Mouse (Mus musculus): Measurements from ENCODE around the gene Pls1. TPM values are rescaled to one million over a fixed set of nuclear protein-coding genes. Genes with fewer than 3 reads are reported as not detected.
A peak's percentile ranks its signal among the peaks of the same experiment; 100 is the strongest.

Gene Pls1
- polyA plus RNA-seq, 1 experiment from 2014 or later = 0.61 TPM

DNA sequence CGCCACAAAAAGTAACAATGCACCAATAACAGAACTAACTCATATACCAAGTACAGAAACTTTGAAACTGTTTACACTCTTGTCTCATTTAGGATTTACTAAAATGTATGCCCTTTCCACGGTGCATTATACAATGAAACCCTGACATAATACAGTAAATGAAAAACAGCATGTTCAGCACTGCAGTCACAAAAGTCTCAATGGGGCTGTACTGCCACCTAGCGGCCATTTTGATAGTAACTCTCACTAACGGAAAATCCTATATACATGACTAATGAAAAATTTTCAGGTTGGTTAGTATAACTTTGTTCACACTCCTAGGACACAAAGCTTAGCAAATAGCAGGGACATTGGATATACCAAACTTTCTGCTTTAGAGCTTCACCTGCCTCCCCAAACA, 7.8 kb upstream of the Pls1 start:
- Histone ChIP-seq H3K4me2 (ENCODE audit: low read length) (no peak overlapping the region), H3K9me3 (ENCODE audit: control insufficient read depth, low read length) (no peaks in the 10 kb centered on the region), H3K9ac (ENCODE audit: low read length) (no peak overlapping the region), H3K36me3 (ENCODE audit: control insufficient read depth, insufficient read depth, low read length) (no peaks in the 10 kb centered on the region), H3K27me3 (ENCODE audit: control insufficient read depth, insufficient read depth, low read length) (no peaks in the 10 kb centered on the region), H3K4me3 (ENCODE audit: control insufficient read depth in 1 of 2, insufficient read depth in 1 of 2, low read depth in 1 of 2, low read length in 2 of 2) (no peak overlapping the region), H3K4me1 (ENCODE audit: control insufficient read depth in 2 of 2, insufficient read depth in 2 of 2, low read length in 2 of 2) (peaks cover 0 to 2% of the 10 kb centered on the region in 2 experiments; a peak in 1 of 4 replicates), H3K27ac (replicated peaks in 1 of 2; ENCODE audit: control insufficient read depth in 1 of 2, insufficient read depth in 1 of 2, low read depth in 2 of 2, low read length in 2 of 2) (no peak overlapping the region)
- WGBS = 29% methylated on average over 4 of the region's 4 CpGs
- no peak for ATAC-seq (ENCODE audit: insufficient number of reproducible peaks, insufficient read depth, low FRiP score, low read depth)

DNA sequence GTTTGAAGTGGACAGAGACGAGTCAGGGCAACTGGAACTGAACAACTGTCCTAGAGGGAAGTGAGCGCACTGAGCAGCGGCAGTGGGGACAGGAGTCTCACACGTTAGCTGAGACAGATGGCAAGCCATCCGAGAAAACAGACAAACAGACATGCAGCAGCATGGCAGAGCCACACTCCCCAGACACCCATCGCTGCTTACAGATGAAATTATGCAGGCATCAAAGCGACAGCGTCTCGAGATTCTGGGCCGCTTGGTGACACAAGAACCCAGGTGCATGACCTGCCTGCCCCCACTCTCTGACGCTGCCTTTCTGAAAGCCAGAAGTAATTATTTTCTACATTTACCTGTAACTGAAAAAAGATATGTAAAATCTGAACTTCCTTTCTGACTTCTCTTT, 6.6 kb upstream of the Pls1 start:
- Histone ChIP-seq H3K36me3 (ENCODE audit: control insufficient read depth, insufficient read depth, low read length) (no peaks in the 10 kb centered on the region), H3K9ac (ENCODE audit: low read length) (no peak overlapping the region)

DNA sequence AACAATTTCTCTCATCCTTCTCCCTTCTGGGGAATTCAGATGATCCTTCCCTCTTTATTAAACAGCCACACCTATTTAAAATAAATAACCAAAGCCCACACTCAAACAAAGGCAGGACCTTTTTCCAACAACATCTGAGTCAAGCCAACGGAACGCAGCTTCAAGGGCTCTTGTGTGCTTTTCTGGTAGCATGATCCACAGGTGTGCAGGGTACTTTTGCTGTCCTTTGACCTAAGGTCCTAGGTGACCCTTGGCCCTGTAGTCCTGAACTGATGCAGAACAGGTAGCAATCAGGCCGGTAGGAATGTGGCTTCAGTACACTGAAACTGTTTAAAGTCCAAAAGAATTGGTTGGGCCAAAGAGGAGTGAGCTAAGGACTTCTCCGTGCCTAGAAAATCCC, 600 bp upstream of the Pls1 start:
- peak overlapping the region in 1 of 2 experiments; percentile 62; a peak in 1 of 4 replicates for H3K4me3 ChIP-seq (ENCODE audit: control insufficient read depth in 1 of 2, insufficient read depth in 1 of 2, low read depth in 1 of 2, low read length in 2 of 2)
- H3K36me3 ChIP-seq (ENCODE audit: control insufficient read depth, insufficient read depth, low read length) = no peaks in the 10 kb centered on the region
- H3K9ac ChIP-seq (ENCODE audit: low read length) = no peak overlapping the region
- peak overlapping the region; percentile 98; the same call in 1 of the 2 replicates for H3K4me2 ChIP-seq (ENCODE audit: low read length)
- no peak overlapping the region for H3K27ac ChIP-seq (replicated peaks in 1 of 2; ENCODE audit: control insufficient read depth in 1 of 2, insufficient read depth in 1 of 2, low read depth in 2 of 2, low read length in 2 of 2)
- ATAC-seq (ENCODE audit: insufficient number of reproducible peaks, insufficient read depth, low FRiP score, low read depth) = no peak
- peaks cover 30% of the 10 kb centered on the region for H3K27me3 ChIP-seq (ENCODE audit: control insufficient read depth, insufficient read depth, low read length)
- 74% methylated on average over 4 of the region's 4 CpGs for WGBS
- H3K4me1 ChIP-seq (ENCODE audit: control insufficient read depth in 2 of 2, insufficient read depth in 2 of 2, low read length in 2 of 2) = no peaks in the 10 kb centered on the region
- no peaks in the 10 kb centered on the region for H3K9me3 ChIP-seq (ENCODE audit: control insufficient read depth, low read length)

More for the DNA sequence above, 6.6 kb upstream of the Pls1 start:
- 60% methylated on average over 11 of the region's 11 CpGs for WGBS
- no peak overlapping the region for H3K4me3 ChIP-seq (ENCODE audit: control insufficient read depth in 1 of 2, insufficient read depth in 1 of 2, low read depth in 1 of 2, low read length in 2 of 2)
- H3K27ac ChIP-seq (replicated peaks in 1 of 2; ENCODE audit: control insufficient read depth in 1 of 2, insufficient read depth in 1 of 2, low read depth in 2 of 2, low read length in 2 of 2) = no peak overlapping the region
- no peak for ATAC-seq (ENCODE audit: insufficient number of reproducible peaks, insufficient read depth, low FRiP score, low read depth)
- H3K9me3 ChIP-seq (ENCODE audit: control insufficient read depth, low read length) = no peaks in the 10 kb centered on the region
- H3K4me1 ChIP-seq (ENCODE audit: control insufficient read depth in 2 of 2, insufficient read depth in 2 of 2, low read length in 2 of 2) = no peaks in the 10 kb centered on the region
- no peaks in the 10 kb centered on the region for H3K27me3 ChIP-seq (ENCODE audit: control insufficient read depth, insufficient read depth, low read length)
- no peak overlapping the region for H3K4me2 ChIP-seq (ENCODE audit: low read length)

DNA sequence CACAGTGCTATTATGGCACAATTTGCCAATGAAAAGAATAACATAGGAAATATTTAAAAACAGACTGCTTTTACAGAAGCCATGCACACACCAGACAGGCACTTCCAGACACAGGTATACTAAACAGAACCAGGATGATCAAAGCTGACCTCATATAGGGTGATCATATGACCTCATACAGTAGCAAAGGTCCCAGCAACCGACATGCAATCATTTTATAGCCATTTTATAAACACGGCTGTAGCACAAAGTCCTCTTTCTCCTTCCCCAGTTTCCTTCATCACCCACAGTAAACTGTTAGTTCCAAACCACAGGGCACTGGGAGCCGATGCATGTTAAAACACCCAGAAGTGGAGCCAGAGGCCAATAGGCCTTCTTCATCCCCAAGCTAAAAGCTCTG, 5.7 kb downstream of the Pls1 start:
- WGBS = 79% methylated on average over 3 of the region's 3 CpGs
- no peak for ATAC-seq (ENCODE audit: insufficient number of reproducible peaks, insufficient read depth, low FRiP score, low read depth)
- Histone ChIP-seq H3K4me3 (ENCODE audit: control insufficient read depth in 1 of 2, insufficient read depth in 1 of 2, low read depth in 1 of 2, low read length in 2 of 2) (no peak overlapping the region), H3K4me2 (ENCODE audit: low read length) (no peak overlapping the region), H3K36me3 (ENCODE audit: control insufficient read depth, insufficient read depth, low read length) (no peaks in the 10 kb centered on the region), H3K27me3 (ENCODE audit: control insufficient read depth, insufficient read depth, low read length) (peaks cover 16% of the 10 kb centered on the region), H3K9me3 (ENCODE audit: control insufficient read depth, low read length) (no peaks in the 10 kb centered on the region), H3K27ac (replicated peaks in 1 of 2; ENCODE audit: control insufficient read depth in 1 of 2, insufficient read depth in 1 of 2, low read depth in 2 of 2, low read length in 2 of 2) (no peak overlapping the region), H3K4me1 (ENCODE audit: control insufficient read depth in 2 of 2, insufficient read depth in 2 of 2, low read length in 2 of 2) (no peaks in the 10 kb centered on the region), H3K9ac (ENCODE audit: low read length) (no peak overlapping the region)

DNA sequence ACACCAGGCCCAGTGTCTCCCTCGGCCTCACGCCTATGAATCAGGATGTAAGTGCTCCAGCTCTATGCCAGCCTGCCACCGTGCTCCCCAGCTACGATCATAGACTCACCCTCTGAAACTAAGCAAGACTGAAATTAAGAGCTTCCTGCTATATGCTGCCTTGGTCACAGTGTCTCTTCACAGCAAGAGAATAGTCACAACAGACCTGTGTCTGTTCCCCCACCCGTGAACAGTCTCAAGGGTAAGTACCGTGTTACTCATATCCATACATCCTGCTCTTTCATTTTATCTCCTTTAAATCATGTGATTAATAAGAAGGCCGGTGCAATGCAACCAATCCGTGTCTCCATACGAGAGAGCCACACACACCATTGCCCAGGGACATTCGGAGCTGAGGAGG, 9.4 kb downstream of the Pls1 start:
- Histone ChIP-seq H3K9ac (ENCODE audit: low read length) (no peak overlapping the region), H3K27ac (replicated peaks in 1 of 2; ENCODE audit: control insufficient read depth in 1 of 2, insufficient read depth in 1 of 2, low read depth in 2 of 2, low read length in 2 of 2) (no peak overlapping the region), H3K4me1 (ENCODE audit: control insufficient read depth in 2 of 2, insufficient read depth in 2 of 2, low read length in 2 of 2) (no peaks in the 10 kb centered on the region), H3K4me2 (ENCODE audit: low read length) (no peak overlapping the region), H3K27me3 (ENCODE audit: control insufficient read depth, insufficient read depth, low read length) (no peaks in the 10 kb centered on the region), H3K36me3 (ENCODE audit: control insufficient read depth, insufficient read depth, low read length) (no peaks in the 10 kb centered on the region), H3K9me3 (ENCODE audit: control insufficient read depth, low read length) (no peaks in the 10 kb centered on the region), H3K4me3 (ENCODE audit: control insufficient read depth in 1 of 2, insufficient read depth in 1 of 2, low read depth in 1 of 2, low read length in 2 of 2) (no peak overlapping the region)
- WGBS = 87% methylated on average over 10 of the region's 10 CpGs
- ATAC-seq (ENCODE audit: insufficient number of reproducible peaks, insufficient read depth, low FRiP score, low read depth) = no peak

DNA sequence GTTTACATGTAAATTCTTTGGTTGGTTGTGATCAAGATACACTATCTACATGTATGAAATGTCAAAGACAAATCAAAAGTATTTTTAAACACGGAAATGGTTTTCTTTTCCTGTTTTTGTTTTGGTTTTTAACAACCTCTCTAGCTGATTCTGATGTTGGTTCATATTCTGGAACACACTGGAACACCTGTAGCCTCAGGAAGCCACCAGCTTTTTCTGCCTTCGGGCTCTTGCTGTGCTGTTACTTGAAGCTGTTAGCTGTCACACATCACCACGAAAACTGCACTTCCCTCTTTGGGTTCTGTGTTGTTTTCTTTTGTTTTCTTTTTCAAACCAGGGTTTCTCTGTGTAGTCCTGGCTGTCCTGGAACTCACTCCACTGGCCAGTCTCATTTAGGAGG, 10.3 kb downstream of the Pls1 start:
- no peaks in the 10 kb centered on the region for H3K4me1 ChIP-seq (ENCODE audit: control insufficient read depth in 2 of 2, insufficient read depth in 2 of 2, low read length in 2 of 2)
- H3K9me3 ChIP-seq (ENCODE audit: control insufficient read depth, low read length) = no peaks in the 10 kb centered on the region
- no peak overlapping the region for H3K4me2 ChIP-seq (ENCODE audit: low read length)
- H3K9ac ChIP-seq (ENCODE audit: low read length) = no peak overlapping the region
- H3K4me3 ChIP-seq (ENCODE audit: control insufficient read depth in 1 of 2, insufficient read depth in 1 of 2, low read depth in 1 of 2, low read length in 2 of 2) = no peak overlapping the region
- no peaks in the 10 kb centered on the region for H3K36me3 ChIP-seq (ENCODE audit: control insufficient read depth, insufficient read depth, low read length)
- WGBS = 59% methylated on average over 3 of the region's 3 CpGs
- no peak for ATAC-seq (ENCODE audit: insufficient number of reproducible peaks, insufficient read depth, low FRiP score, low read depth)
- no peaks in the 10 kb centered on the region for H3K27me3 ChIP-seq (ENCODE audit: control insufficient read depth, insufficient read depth, low read length)
- no peak overlapping the region for H3K27ac ChIP-seq (replicated peaks in 1 of 2; ENCODE audit: control insufficient read depth in 1 of 2, insufficient read depth in 1 of 2, low read depth in 2 of 2, low read length in 2 of 2)

DNA sequence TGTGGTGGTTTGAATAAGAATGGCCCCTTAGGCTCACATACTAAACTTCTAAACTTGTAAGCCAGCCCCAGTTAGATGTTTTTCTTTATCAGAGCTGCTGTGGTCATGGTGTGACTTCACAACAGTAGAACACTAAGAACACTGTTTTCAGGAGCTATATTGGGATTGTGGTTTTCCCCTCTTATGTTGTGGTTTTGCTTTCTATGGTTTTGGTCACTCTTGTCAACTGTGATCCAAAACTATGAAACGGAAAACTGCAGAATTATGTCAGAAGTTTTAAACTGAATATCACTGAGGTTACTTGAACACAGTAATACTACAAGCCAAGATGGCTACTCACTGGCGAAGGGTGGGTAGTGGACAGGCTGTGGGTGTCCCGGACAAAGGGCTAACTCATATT, 12.4 kb downstream of the Pls1 start:
- WGBS = 81% methylated on average over 3 of the region's 3 CpGs
- ATAC-seq (ENCODE audit: insufficient number of reproducible peaks, insufficient read depth, low FRiP score, low read depth) = no peak

DNA sequence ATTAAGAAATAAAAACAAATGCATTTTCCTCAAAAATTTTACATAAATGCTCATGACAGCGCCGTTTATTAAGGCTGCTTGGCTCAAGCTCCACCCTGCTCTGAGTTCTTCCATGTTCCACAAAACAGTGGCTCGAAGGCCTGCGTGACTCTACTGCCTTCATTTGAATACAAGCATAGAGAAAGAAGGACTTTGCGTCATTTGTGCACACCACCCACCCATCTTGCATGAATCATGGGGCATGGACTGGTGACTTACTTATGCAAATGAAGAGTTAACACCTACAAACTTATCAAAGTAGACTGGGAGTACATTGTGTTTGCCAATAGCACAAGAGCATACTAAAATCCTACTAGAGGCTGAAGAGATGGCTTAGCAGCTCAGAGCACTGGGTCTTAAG, 17.5 kb downstream of the Pls1 start:
- H3K4me3 ChIP-seq (ENCODE audit: control insufficient read depth in 1 of 2, insufficient read depth in 1 of 2, low read depth in 1 of 2, low read length in 2 of 2) = no peak overlapping the region
- no peak for ATAC-seq (ENCODE audit: insufficient number of reproducible peaks, insufficient read depth, low FRiP score, low read depth)
- H3K27me3 ChIP-seq (ENCODE audit: control insufficient read depth, insufficient read depth, low read length) = no peaks in the 10 kb centered on the region
- H3K27ac ChIP-seq (replicated peaks in 1 of 2; ENCODE audit: control insufficient read depth in 1 of 2, insufficient read depth in 1 of 2, low read depth in 2 of 2, low read length in 2 of 2) = no peak overlapping the region
- H3K4me2 ChIP-seq (ENCODE audit: low read length) = no peak overlapping the region
- H3K9me3 ChIP-seq (ENCODE audit: control insufficient read depth, low read length) = no peaks in the 10 kb centered on the region
- H3K4me1 ChIP-seq (ENCODE audit: control insufficient read depth in 2 of 2, insufficient read depth in 2 of 2, low read length in 2 of 2) = peaks cover 3% of the 10 kb centered on the region in 2 experiments; a peak in 2 of 4 replicates
- H3K9ac ChIP-seq (ENCODE audit: low read length) = no peak overlapping the region
- 94% methylated on average over 5 of the region's 5 CpGs for WGBS
- H3K36me3 ChIP-seq (ENCODE audit: control insufficient read depth, insufficient read depth, low read length) = no peaks in the 10 kb centered on the region

More for the DNA sequence above, 12.4 kb downstream of the Pls1 start:
- Histone ChIP-seq H3K36me3 (ENCODE audit: control insufficient read depth, insufficient read depth, low read length) (no peaks in the 10 kb centered on the region), H3K4me3 (ENCODE audit: control insufficient read depth in 1 of 2, insufficient read depth in 1 of 2, low read depth in 1 of 2, low read length in 2 of 2) (no peak overlapping the region), H3K27me3 (ENCODE audit: control insufficient read depth, insufficient read depth, low read length) (no peaks in the 10 kb centered on the region), H3K4me1 (ENCODE audit: control insufficient read depth in 2 of 2, insufficient read depth in 2 of 2, low read length in 2 of 2) (peaks cover 3% of the 10 kb centered on the region in 2 experiments; a peak in 2 of 4 replicates), H3K4me2 (ENCODE audit: low read length) (no peak overlapping the region), H3K9me3 (ENCODE audit: control insufficient read depth, low read length) (no peaks in the 10 kb centered on the region), H3K27ac (replicated peaks in 1 of 2; ENCODE audit: control insufficient read depth in 1 of 2, insufficient read depth in 1 of 2, low read depth in 2 of 2, low read length in 2 of 2) (no peak overlapping the region), H3K9ac (ENCODE audit: low read length) (no peak overlapping the region)

Data from heart, embryonic 14.5 days (tissue).